Mouse (Mus musculus) testis, postnatal 14 days (tissue): ENCODE measurements around the gene Eya4.

Experiments used
- DNase-seq: peaks from one replicate; pipeline ENCODE4 v3.0.0; 2021; ENCODE audit warnings: low spot score

Eya4 gene

GRCm38 (mm10) chr10:23230863-23231262 is 119.7 kb downstream of the Eya4 start:
- no peak for DNase-seq

GRCm38 (mm10) chr10:23223336-23223735 is 127.2 kb downstream of the Eya4 start:
- DNase-seq = no peak

DNA sequence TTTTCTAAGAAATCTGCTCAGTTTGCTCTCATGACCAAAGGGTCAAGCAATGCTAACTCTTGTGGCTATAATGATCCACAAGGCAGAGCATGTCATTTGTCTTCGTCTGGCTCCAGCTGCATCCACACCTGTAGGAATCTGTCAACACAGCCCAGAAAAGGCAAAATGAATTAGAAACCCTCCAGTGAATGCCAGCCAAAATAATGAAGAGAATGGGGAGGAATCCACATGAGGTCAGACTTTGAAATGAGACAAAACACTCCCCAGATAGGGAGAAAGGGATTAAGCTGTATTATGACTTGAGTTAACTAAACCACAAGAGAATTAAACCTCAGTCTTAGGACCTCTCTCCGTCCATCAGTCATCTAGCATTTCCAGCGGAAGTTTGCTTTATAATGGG is 130.2 kb downstream of the Eya4 start:
- DNase-seq = no peak

DNA sequence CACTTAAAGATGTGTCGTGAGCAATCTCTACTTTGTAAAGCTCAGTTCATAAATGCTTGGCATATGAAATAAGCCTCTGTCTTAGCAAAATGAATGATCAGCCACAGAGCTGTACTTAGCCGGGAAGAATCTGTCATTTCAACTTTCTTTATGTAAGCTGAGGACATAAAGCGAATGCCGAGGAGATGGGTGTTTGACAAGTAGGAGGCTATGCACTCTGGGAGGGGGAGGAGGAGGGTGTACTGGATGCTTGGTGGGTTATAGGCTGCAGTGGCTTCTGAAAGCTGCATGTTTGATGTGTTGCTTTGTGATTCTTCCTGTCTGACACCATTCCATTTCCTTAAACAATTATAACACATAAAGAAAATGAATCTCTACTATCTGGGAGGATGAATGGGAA is 133.8 kb downstream of the Eya4 start:
- no peak for DNase-seq

GRCm38 (mm10) chr10:23211381-23211780 is 139.2 kb downstream of the Eya4 start:
- no peak for DNase-seq

- DNase-seq = no peak
Observed at GRCm38 (mm10) chr10:23203885-23204284, 146.7 kb downstream of the Eya4 start.

GRCm38 (mm10) chr10:23203144-23203838 is 147.3 kb downstream of the Eya4 start:
- no peak for DNase-seq

GRCm38 (mm10) chr10:23202591-23202990 is 148.0 kb downstream of the Eya4 start:
- no peak for DNase-seq

- DNase-seq = no peak
Observed at GRCm38 (mm10) chr10:23198251-23198650, 152.3 kb downstream of the Eya4 start.

- DNase-seq = no peak
Observed at GRCm38 (mm10) chr10:23196336-23196735, 154.2 kb downstream of the Eya4 start.

DNA sequence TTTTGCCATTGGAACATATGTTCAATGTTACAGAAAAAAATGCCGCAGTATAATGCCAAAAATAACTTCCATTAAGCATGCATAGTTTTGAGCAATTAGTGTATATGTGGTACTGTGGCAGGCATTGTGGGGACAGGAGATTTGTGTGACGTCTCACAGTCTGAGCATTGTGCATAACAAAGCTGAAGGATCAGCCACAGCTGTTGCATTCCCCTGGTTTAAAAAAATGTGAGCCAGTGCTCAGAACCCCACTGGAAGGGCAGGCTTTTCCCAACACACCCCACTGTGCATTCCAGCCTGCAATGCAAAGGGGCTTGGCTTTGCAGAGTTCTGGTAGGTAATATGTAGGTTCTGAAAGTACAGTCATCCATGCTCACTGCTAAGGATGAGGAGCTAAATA is 155.2 kb downstream of the Eya4 start:
- DNase-seq = no peak

- no peak for DNase-seq
Observed at GRCm38 (mm10) chr10:23189836-23190235, 160.8 kb downstream of the Eya4 start.

- no peak for DNase-seq
Observed at GRCm38 (mm10) chr10:23185391-23185790, 165.2 kb downstream of the Eya4 start.

- DNase-seq = no peak
Observed at GRCm38 (mm10) chr10:23181572-23182493, 168.8 kb downstream of the Eya4 start.

DNA sequence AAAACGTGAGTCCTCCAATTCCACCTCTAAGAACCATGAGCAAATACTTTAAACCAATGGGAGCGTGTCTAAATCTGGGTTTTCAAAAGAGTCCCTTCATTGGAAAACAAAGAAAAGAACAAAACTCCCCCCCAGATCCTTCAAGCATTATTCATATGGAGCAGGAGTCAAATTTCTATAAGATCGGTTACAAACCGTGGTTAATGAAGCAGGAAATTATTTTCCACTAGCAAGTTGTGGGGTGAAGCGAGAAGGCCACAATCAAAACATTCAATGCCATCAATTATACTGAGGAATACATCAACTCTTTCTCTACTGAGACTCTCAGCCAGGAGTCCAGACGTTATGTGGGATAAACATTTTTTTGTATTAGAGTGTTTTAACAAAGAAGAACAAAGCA is 171.3 kb downstream of the Eya4 start:
- DNase-seq = no peak

- DNase-seq = no peak
Observed at GRCm38 (mm10) chr10:23177347-23178046, 173.1 kb downstream of the Eya4 start.

- DNase-seq = no peak
Observed at GRCm38 (mm10) chr10:23176666-23177346, 173.8 kb downstream of the Eya4 start.

GRCm38 (mm10) chr10:23171541-23171940 is 179.0 kb downstream of the Eya4 start:
- DNase-seq = no peak

DNA sequence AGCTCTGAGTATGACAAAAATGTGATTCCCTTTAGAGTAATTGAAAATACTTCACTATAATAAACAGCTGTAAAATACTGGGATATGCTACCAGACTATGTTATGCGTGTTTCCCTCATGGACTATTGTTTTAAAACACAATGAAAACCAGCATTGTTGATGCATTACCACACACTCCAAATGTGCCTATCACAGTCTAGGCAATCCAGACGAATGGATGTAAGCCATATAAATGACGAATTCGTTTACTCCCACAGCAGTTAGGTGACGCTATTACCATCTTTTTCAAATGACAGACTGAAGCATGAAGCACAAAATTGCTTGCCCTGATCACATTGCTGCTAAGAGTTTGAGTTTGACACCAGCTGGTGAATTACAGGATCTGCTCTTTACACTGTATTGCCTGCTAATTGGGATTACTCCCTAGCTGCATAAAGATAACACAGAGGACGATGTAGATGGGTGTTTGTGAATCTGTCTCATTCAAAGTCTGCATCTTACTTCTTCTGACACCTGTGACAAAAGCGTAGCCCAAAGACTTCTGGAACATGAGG is 185.4 kb downstream of the Eya4 start:
- no peak for DNase-seq

- DNase-seq = no peak
Observed at GRCm38 (mm10) chr10:23159844-23160243, 190.7 kb downstream of the Eya4 start.

DNA sequence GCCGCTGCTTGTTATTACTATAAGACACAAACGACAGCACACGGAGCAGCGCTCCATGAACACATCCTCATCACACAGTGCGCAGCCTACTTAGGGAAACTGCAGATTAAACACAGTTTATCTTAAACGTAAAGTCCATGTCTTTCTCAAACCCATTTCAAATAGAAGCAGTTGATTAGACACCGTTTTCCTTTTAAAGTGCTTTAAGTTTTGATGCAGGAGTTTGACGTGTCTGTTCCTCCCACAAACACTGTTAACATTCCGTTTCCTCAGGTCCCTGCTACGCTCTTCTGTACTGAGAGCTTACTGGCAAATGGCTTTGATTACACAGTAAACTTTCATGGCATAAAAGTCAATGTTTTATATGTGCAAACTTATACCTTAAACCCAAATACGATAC is 191.4 kb downstream of the Eya4 start:
- no peak for DNase-seq
